Mouse (Mus musculus): ENCODE measurements around the gene Fgf18. TPM values are rescaled to one million over a fixed set of nuclear protein-coding genes. Genes with fewer than 3 reads are reported as not detected.

The Fgf18 gene
- polyA plus RNA-seq, 1 experiment from 2014 or later = 0.83 TPM

DNA sequence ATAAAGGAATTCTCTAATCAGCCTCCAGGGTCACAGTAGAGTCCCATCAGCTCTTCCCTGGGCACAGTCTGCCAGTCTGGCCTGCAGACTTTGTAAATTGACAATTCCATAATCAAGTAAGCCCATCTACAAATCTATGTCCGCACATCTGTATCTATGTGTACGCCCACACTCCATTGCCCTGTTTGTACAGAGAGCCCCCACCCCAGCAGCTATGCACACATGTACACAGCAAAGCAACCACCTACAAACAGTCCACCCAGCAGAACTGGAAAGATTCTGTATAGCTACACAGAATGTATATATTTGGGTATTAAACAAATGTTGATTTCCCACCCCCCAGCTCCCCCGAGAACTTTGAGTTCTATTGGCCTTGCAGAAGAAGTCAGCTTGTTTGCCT is 62.1 kb downstream of the Fgf18 start:
- Histone ChIP-seq H3K4me2 (ENCODE audit: low read depth, low read length) (no peak overlapping the region), H3K4me3 (ENCODE audit: low read length) (no peak overlapping the region), H3K9ac (ENCODE audit: low read depth, low read length) (no peak overlapping the region), H3K27me3 (replicated peaks; ENCODE audit: control insufficient read depth, insufficient read depth, low read length) (no peaks in the 10 kb centered on the region), H3K4me1 (ENCODE audit: control insufficient read depth, insufficient read depth, low read length) (no peaks in the 10 kb centered on the region), H3K9me3 (ENCODE audit: control insufficient read depth, low read length) (no peaks in the 10 kb centered on the region), H3K27ac (ENCODE audit: low read length) (no peak overlapping the region), H3K36me3 (ENCODE audit: control insufficient read depth, insufficient read depth, low read length) (no peaks in the 10 kb centered on the region)
- no peak for ATAC-seq
- WGBS = 86% methylated on average over 3 of the region's 3 CpGs

DNA sequence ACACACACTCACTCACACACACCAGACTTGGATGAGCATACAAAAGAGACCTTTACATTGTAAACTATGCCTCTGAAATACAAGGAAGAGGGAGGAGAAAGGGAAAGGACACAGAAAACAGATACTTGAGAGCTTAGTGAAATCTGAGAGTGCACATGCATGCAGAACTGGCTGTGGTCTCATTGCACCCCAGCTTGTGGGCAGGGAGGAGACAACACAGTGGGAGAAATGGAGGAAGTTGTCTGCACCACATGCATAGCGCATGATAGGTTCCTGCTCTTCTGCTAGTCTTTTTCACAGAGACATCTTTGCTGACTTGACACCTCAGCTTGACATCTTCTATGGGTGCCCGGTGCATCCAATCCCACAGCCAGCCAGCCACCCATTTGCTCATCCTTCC is 63.2 kb downstream of the Fgf18 start:
- Histone ChIP-seq H3K4me2 (ENCODE audit: low read depth, low read length) (no peak overlapping the region), H3K4me3 (ENCODE audit: low read length) (no peak overlapping the region), H3K27me3 (replicated peaks; ENCODE audit: control insufficient read depth, insufficient read depth, low read length) (no peaks in the 10 kb centered on the region), H3K27ac (ENCODE audit: low read length) (no peak overlapping the region), H3K9ac (ENCODE audit: low read depth, low read length) (no peak overlapping the region), H3K4me1 (ENCODE audit: control insufficient read depth, insufficient read depth, low read length) (no peaks in the 10 kb centered on the region), H3K9me3 (ENCODE audit: control insufficient read depth, low read length) (no peaks in the 10 kb centered on the region), H3K36me3 (ENCODE audit: control insufficient read depth, insufficient read depth, low read length) (no peaks in the 10 kb centered on the region)
- ATAC-seq = no peak
- 86% methylated on average over 2 of the region's 2 CpGs for WGBS

DNA sequence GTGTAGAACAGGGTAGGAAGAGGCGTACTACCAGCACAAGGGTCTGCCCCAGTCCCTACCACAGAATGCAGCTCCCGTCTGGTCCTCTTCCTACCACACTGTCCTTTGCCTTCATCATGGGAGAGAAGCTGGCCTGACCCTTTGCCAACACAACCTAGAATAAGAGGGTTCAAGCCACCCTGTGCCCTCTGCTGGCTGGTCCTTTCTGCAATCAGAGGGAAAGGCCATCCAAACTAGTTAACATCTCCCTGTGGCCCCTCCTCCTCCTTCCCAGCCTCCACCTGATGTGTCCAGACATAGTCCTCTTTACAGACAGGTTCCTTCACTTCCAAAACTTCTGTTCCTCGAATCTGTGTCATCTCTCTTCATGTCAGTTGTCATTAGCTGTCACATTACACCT is 66.0 kb downstream of the Fgf18 start:
- Histone ChIP-seq H3K9ac (ENCODE audit: low read depth, low read length) (no peak overlapping the region), H3K27me3 (replicated peaks; ENCODE audit: control insufficient read depth, insufficient read depth, low read length) (no peaks in the 10 kb centered on the region), H3K36me3 (ENCODE audit: control insufficient read depth, insufficient read depth, low read length) (no peaks in the 10 kb centered on the region), H3K4me1 (ENCODE audit: control insufficient read depth, insufficient read depth, low read length) (no peaks in the 10 kb centered on the region), H3K27ac (ENCODE audit: low read length) (no peak overlapping the region), H3K4me3 (ENCODE audit: low read length) (no peak overlapping the region), H3K9me3 (ENCODE audit: control insufficient read depth, low read length) (no peaks in the 10 kb centered on the region), H3K4me2 (ENCODE audit: low read depth, low read length) (no peak overlapping the region)
- no peak for ATAC-seq
- WGBS = 80% methylated on average over 3 of the region's 3 CpGs

DNA sequence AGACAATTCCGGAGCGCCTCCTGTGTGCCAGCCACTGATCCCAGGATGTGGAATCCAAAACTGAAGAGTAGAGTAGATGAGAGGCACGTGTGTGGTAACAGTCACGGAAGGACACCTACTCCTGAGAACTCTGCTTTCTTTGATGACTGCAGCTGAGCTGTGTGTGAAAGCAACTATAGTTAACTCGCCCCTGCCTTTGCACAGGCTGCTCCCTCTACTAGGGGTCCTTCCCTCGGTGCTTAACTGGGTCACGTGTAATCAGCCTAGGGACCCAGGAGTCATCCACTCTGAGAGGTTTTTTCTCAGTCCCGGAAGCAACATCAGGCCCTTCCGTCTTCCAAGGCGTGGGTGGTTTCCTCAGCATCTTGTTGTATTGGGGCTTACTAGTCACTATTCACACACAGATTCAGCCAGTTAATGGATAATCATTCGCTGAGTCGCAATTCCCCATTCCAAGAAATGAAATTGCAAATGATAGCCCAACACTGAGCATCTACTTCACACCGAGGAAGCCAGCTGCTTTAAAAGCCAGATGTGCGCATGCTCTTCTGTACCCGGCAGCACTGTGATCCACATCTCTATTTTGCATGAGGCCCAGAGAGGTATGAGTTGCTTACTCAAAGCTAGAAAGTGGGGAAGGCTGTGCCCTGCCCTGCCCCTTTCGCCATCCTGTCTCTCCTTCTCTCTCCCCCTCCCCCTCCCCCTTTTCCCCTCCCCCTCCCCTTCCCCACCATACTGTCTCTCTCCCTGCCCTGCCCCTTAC is 67.0 kb downstream of the Fgf18 start:
- Histone ChIP-seq H3K9ac (ENCODE audit: low read depth, low read length) (no peak overlapping the region), H3K36me3 (ENCODE audit: control insufficient read depth, insufficient read depth, low read length) (no peaks in the 10 kb centered on the region), H3K4me1 (ENCODE audit: control insufficient read depth, insufficient read depth, low read length) (no peaks in the 10 kb centered on the region), H3K27me3 (replicated peaks; ENCODE audit: control insufficient read depth, insufficient read depth, low read length) (no peaks in the 10 kb centered on the region), H3K4me2 (ENCODE audit: low read depth, low read length) (no peak overlapping the region), H3K9me3 (ENCODE audit: control insufficient read depth, low read length) (no peaks in the 10 kb centered on the region), H3K4me3 (ENCODE audit: low read length) (no peak overlapping the region), H3K27ac (ENCODE audit: low read length) (no peak overlapping the region)
- no peak for ATAC-seq
- 52% methylated on average over 16 of the region's 16 CpGs for WGBS

DNA sequence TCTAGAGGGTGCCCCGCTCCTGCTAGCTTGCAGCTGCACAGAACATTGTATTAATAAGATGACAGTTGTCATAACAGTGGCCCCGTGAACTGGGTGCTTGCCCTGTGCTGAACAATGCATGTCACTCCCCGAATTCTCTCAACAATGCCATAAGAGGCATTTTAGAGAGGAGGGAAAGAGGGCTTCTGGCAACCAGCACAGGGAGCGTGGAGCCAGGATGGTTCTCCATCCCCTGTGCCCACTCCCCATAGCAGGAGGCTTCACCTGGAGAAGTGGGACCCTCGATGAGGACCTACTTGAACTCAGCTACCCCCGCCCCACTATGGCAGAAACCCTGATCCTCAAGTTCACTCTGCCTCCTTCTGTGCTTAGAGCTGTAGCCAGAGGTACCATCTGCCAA is 67.8 kb downstream of the Fgf18 start:
- Histone ChIP-seq H3K4me1 (ENCODE audit: control insufficient read depth, insufficient read depth, low read length) (no peaks in the 10 kb centered on the region), H3K9ac (ENCODE audit: low read depth, low read length) (no peak overlapping the region), H3K36me3 (ENCODE audit: control insufficient read depth, insufficient read depth, low read length) (no peaks in the 10 kb centered on the region), H3K9me3 (ENCODE audit: control insufficient read depth, low read length) (no peaks in the 10 kb centered on the region), H3K27ac (ENCODE audit: low read length) (no peak overlapping the region), H3K4me3 (ENCODE audit: low read length) (no peak overlapping the region), H3K4me2 (ENCODE audit: low read depth, low read length) (no peak overlapping the region), H3K27me3 (replicated peaks; ENCODE audit: control insufficient read depth, insufficient read depth, low read length) (no peaks in the 10 kb centered on the region)
- no peak for ATAC-seq
- 62% methylated on average over 6 of the region's 6 CpGs for WGBS

DNA sequence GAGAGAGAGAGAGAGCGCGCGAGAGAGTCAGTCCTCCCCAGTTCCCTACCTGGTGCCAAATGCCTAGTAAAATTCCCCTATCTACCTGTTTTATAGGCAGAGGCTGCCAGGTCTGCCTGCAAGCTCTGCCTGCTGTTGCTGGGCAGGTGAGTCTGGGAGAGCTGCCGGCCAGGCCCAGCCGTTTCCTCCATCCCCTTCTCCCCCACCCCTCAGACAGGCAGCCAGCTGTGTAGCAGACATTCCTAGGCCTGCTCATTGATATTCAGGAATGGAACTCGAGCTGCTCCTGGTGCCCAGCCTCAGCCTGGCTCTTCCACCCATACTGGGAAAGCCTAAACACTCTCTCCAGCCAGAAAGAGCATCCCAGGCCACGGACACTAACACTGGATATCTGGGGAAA is 69.2 kb downstream of the Fgf18 start:
- no peak overlapping the region for H3K4me3 ChIP-seq (ENCODE audit: low read length)
- H3K4me1 ChIP-seq (ENCODE audit: control insufficient read depth, insufficient read depth, low read length) = no peaks in the 10 kb centered on the region
- no peak for ATAC-seq
- no peak overlapping the region for H3K27ac ChIP-seq (ENCODE audit: low read length)
- H3K27me3 ChIP-seq (replicated peaks; ENCODE audit: control insufficient read depth, insufficient read depth, low read length) = no peaks in the 10 kb centered on the region
- H3K9me3 ChIP-seq (ENCODE audit: control insufficient read depth, low read length) = no peaks in the 10 kb centered on the region
- no peak overlapping the region for H3K9ac ChIP-seq (ENCODE audit: low read depth, low read length)
- no peak overlapping the region for H3K4me2 ChIP-seq (ENCODE audit: low read depth, low read length)
- WGBS = 33% methylated on average over 7 of the region's 7 CpGs
- no peaks in the 10 kb centered on the region for H3K36me3 ChIP-seq (ENCODE audit: control insufficient read depth, insufficient read depth, low read length)

DNA sequence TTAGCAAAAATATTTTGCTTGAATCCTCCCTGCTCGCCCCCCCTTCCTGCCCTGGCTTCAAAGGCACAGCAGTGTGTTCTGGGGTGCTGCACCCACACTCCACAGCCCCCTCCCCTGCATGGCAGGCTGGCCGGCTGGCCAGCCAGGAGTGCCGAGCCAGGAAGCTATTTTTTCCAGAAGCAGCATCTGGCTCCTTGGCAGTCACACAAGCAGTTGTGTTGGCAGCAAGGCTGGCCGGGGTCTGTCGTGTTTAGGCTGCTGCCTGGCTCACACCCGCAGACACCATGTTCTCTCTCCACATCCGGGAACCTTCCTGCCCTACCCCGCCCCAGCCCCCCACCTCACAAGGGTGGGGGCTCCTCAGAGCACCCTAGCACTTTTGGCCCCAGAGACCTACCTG is 71.9 kb downstream of the Fgf18 start:
- no peaks in the 10 kb centered on the region for H3K4me1 ChIP-seq (ENCODE audit: control insufficient read depth, insufficient read depth, low read length)
- 46% methylated on average over 8 of the region's 8 CpGs for WGBS
- ATAC-seq = no peak
- no peak overlapping the region for H3K4me3 ChIP-seq (ENCODE audit: low read length)
- H3K4me2 ChIP-seq (ENCODE audit: low read depth, low read length) = no peak overlapping the region
- H3K27me3 ChIP-seq (replicated peaks; ENCODE audit: control insufficient read depth, insufficient read depth, low read length) = no peaks in the 10 kb centered on the region
- no peaks in the 10 kb centered on the region for H3K9me3 ChIP-seq (ENCODE audit: control insufficient read depth, low read length)
- H3K36me3 ChIP-seq (ENCODE audit: control insufficient read depth, insufficient read depth, low read length) = no peaks in the 10 kb centered on the region
- no peak overlapping the region for H3K27ac ChIP-seq (ENCODE audit: low read length)
- H3K9ac ChIP-seq (ENCODE audit: low read depth, low read length) = no peak overlapping the region

DNA sequence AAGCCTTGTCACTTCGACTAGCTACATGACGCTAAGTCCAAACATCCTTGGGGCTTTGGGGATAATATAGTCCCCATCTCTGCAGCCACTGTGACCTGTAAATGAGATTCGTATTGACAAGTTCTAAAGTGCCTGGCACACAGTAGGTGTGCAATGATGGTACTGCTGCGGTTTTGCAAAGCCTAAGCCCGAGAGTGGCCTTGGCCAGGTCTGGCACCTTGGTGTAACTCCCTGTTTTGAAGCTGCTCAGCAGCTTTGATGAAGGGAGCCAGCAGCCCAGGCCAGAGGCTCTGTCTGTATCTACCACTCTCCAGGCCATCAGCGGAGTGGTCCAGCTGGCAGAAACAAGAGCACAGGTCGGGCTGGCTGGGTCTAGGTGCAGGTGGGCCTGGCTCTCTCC is 72.7 kb downstream of the Fgf18 start:
- no peak for ATAC-seq
- Histone ChIP-seq H3K4me1 (ENCODE audit: control insufficient read depth, insufficient read depth, low read length) (no peaks in the 10 kb centered on the region), H3K27ac (ENCODE audit: low read length) (no peak overlapping the region), H3K4me3 (ENCODE audit: low read length) (no peak overlapping the region), H3K36me3 (ENCODE audit: control insufficient read depth, insufficient read depth, low read length) (no peaks in the 10 kb centered on the region), H3K9me3 (ENCODE audit: control insufficient read depth, low read length) (no peaks in the 10 kb centered on the region), H3K27me3 (replicated peaks; ENCODE audit: control insufficient read depth, insufficient read depth, low read length) (no peaks in the 10 kb centered on the region), H3K9ac (ENCODE audit: low read depth, low read length) (no peak overlapping the region), H3K4me2 (ENCODE audit: low read depth, low read length) (no peak overlapping the region)
- 63% methylated on average over 7 of the region's 7 CpGs for WGBS

DNA sequence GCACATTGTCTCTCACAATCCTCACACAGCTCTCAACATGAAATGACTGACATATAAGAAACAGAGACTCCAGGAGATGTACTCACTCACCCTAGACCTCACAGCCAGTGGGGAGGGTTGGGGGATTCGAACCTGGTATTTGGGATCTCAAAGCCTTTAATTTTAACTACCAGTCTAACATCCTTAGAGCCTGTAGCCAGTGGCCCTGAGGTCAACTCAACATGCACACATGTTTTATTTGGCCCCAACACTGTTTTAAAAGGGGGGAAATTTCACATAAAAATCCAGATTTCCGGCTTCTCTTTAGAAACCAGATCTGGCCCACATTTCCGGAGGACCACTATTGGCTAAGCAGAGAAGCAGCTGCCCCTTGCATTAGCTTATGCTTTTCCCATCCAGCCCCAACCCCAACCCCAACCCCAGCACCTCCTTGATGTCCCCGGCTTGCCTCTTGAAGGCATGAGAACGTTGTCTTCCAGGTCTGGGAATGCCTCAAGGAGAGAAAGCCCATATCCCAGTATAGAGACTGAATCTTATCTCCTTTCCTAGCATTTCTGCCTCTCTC is 75.8 kb downstream of the Fgf18 start:
- Histone ChIP-seq H3K4me2 (ENCODE audit: low read depth, low read length) (no peak overlapping the region), H3K4me3 (ENCODE audit: low read length) (no peak overlapping the region), H3K27me3 (replicated peaks; ENCODE audit: control insufficient read depth, insufficient read depth, low read length) (no peaks in the 10 kb centered on the region), H3K9ac (ENCODE audit: low read depth, low read length) (no peak overlapping the region), H3K36me3 (ENCODE audit: control insufficient read depth, insufficient read depth, low read length) (no peaks in the 10 kb centered on the region), H3K9me3 (ENCODE audit: control insufficient read depth, low read length) (no peaks in the 10 kb centered on the region), H3K27ac (ENCODE audit: low read length) (no peak overlapping the region), H3K4me1 (ENCODE audit: control insufficient read depth, insufficient read depth, low read length) (no peaks in the 10 kb centered on the region)
- 92% methylated on average over 5 of the region's 5 CpGs for WGBS
- no peak for ATAC-seq

DNA sequence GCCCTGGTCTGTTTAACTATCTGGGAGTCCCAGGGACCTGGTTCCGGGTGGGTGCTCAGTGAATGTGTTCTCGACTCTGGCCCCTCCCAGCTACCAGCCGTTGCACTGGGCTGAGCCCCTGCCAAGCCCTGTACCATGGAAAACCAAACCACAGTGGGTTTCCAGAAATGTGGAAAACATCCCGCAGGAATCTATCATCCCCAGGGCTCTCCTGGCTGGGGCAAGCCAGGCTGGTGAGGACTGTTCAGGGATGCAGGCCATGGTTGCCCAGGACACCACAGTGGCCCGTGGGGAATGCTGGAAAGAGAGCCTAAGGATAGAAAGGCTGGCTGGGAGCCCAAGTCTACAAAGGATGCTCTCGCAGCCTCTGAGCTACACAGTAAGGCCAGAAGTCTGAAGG is 76.7 kb downstream of the Fgf18 start:
- Histone ChIP-seq H3K36me3 (ENCODE audit: control insufficient read depth, insufficient read depth, low read length) (no peaks in the 10 kb centered on the region), H3K4me1 (ENCODE audit: control insufficient read depth, insufficient read depth, low read length) (no peaks in the 10 kb centered on the region), H3K27me3 (replicated peaks; ENCODE audit: control insufficient read depth, insufficient read depth, low read length) (no peaks in the 10 kb centered on the region), H3K4me2 (ENCODE audit: low read depth, low read length) (no peak overlapping the region), H3K27ac (ENCODE audit: low read length) (no peak overlapping the region), H3K9me3 (ENCODE audit: control insufficient read depth, low read length) (no peaks in the 10 kb centered on the region), H3K9ac (ENCODE audit: low read depth, low read length) (no peak overlapping the region), H3K4me3 (ENCODE audit: low read length) (no peak overlapping the region)
- 78% methylated on average over 6 of the region's 6 CpGs for WGBS
- no peak for ATAC-seq

All from intestine, embryonic 16.5 days (tissue).